ENCODE assay signal across 17 mouse cellular contexts in the genomic region with DNA sequence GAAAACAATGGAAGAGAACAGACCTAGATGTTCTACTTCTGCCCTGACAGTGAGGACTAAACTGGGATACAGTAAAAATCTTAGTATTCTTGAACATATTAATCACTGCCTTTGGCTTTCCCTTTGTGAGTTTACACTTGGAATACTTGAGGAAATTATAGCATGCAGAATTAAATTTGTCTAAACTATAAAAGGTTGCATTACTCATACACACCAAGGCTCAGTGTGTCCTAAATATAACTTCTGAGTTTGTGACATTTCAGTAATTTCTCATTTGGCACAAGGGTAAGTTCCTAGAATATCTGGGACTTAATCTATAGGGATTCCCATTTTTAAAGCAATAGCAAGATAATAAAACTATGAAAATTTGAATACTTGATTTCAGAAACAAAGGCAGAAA.
"Had no signal": no experiment of that assay in that cellular context is flagged by ENCODE, and none has a peak within 500 bp of the region (broad histone marks: within the 10 kb centered on the region; RNA-seq: fewer than 3 reads in every experiment).

No protein-coding gene starts in this region.

- DNase-seq: left cerebral cortex, postnatal 4 days; liver; liver, embryonic 13.5 days; liver, postnatal 0 days; lung, adult 18-20 months; lung, adult 2 months; lung, embryonic 14.5 days; lung, postnatal 10 days; lung, postnatal 14 days; lung, postnatal 36 days; lung, postnatal 4 days; midbrain, embryonic 14.5 days had no signal

- ATAC-seq: liver, embryonic 12.5 days; liver, postnatal 0 days; lung, postnatal 0 days; midbrain, embryonic 13.5 days; midbrain, embryonic 15.5 days; midbrain, embryonic 16.5 days had no signal
